Mouse (Mus musculus): ENCODE results near the gene Dtnbp1. TPM values are rescaled to one million over a fixed set of nuclear protein-coding genes. Genes with fewer than 3 reads are reported as not detected.

The Dtnbp1 gene
- polyA plus RNA-seq (2012; rRNA removed) (57.6 and 58.2 TPM in 2 replicates), polyA plus RNA-seq (2014; fragmentation: Nextera tagmentation; extraction: Ambion mirVana) (69.2 and 71.8 TPM in 2 replicates)

DNA sequence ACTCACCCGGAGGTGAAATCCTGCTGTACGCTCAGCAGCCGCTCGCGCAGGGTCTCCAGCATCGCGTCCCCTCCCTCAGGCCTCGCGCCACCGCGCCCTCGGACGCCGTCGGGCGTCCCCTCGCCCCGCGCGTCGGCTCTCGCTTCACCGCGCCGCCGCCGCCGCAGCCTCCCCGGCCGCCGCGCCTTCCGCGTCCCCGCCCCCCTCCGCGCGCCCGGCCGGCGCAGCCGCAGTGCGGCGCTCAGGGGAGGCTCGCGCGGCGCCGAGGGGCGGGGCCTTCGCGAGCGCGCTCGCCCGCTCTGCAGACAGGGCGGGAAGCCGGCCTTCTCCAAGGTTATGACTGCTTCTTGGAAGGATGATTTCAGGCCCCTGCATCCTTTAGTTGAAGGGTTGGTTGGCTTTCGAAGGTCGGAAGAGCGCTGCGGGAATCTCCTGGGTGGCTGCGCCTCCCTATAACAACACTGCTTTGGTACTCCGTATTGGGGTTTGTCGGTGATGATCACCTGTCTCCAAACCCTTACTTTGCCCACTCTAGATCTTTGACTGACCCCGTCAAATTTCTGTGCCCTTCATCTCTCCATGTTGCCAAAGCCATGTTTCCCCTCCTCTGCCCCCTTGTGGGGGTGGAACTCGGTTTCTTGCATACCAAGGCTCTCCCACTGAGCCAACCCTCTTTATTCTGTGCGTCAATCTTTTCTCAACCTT, at the start of gene Dtnbp1:
Gene Dtnbp1 (minus strand): TSS at position 237 of the 705 bp plus-strand sequence.
- peaks cover 9% of the 10 kb centered on the region; the same call in 1 of the 2 replicates for H3K4me1 ChIP-seq (ENCODE audit: control insufficient read depth, insufficient read depth, low read length)
- H3K27me3 ChIP-seq (ENCODE audit: control insufficient read depth, insufficient read depth, low read length) = no peaks in the 10 kb centered on the region
- H3K36me3 ChIP-seq (ENCODE audit: control insufficient read depth, insufficient read depth, low read length) = peaks cover 9% of the 10 kb centered on the region
- H3K4me2 ChIP-seq (replicated peaks; ENCODE audit: low read depth, low read length, severe bottlenecking) = peak within 1 kb of the TSS; percentile 77
- 1% methylated on average over 39 of the region's 68 CpGs for WGBS
- H3K4me3 ChIP-seq (replicated peaks; ENCODE audit: low read length) = peak within 1 kb of the TSS; percentile 86
- ATAC-seq (ENCODE audit: low FRiP score, low read depth) (peak; percentile 91), DNase-seq (ENCODE audit: low spot score) (peak; percentile 60)
- 0 out of 2 replicates have a peak, but pooled peaks have one; percentile 29 for TF ChIP-seq POLR2A (IDR thresholded peaks at IDR 0.05; ENCODE audit: borderline replicate concordance, extremely low read depth, insufficient read depth, insufficient read length)
- H3K9ac ChIP-seq (ENCODE audit: low read depth, low read length, severe bottlenecking) = peak within 1 kb of the TSS; percentile 83
- H3K27ac ChIP-seq (replicated peaks; ENCODE audit: low read depth, low read length) = peak within 1 kb of the TSS; percentile 74
- H3K9me3 ChIP-seq (ENCODE audit: control insufficient read depth, low read length) = no peaks in the 10 kb centered on the region

DNA sequence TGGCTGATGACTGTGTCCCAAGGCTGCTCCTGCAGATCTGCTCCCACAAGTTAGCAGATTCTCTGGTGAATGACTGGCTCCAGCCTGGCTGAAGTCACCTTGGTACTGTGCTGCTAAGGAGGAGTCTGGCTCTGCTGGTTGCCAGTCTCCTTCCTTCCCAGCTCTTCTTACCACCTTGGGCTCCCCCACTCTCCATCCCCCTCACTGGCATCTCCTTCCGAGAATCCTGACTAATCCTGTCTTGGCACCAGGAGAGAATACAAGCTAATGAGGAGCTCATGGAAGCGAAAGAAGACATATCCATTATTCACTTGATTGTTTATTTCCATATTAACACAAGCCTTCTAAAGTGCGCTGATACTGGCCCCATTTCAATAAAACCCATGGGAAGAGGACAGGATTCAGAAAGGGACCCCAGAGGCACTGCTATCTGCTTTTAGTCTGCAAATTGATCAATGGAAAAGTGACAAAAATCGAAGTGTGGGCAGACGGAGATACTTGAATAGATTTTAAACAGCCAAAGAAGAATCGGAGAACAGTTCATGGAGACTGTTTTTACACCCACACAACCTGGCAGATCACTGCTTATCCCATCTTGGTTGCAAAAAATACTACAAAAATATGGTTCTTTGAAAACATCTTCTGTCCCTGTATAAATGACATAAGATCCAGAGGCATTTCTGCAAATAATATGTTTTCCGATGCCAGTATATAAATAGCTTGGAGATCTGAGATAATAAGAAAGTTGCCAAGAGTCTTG, 47.5 kb upstream of the Dtnbp1 start:
- ATAC-seq (ENCODE audit: low FRiP score, low read depth) = no peak

DNA sequence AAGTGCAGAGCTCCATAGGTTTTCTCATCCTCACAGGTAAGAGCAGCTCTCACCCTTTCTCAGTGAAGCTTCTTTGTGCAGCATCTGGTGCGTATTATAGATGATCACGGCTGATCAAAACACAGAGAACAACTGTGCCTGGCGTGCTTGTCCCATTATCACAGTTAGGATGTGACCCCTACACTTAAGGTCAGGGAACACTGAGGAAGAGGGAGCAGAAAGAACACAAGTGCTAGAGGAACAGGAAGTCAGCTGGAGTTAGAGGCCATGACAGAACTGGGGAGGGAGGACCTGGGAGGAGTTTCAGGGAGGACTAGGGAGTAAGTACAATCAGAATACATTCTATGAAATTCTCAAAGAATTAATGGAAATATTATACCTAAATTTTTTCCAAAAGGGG, 41.5 kb upstream of the Dtnbp1 start:
- Histone ChIP-seq H3K4me3 (replicated peaks; ENCODE audit: low read length) (no peak overlapping the region), H3K9me3 (ENCODE audit: control insufficient read depth, low read length) (no peaks in the 10 kb centered on the region), H3K4me1 (ENCODE audit: control insufficient read depth, insufficient read depth, low read length) (no peaks in the 10 kb centered on the region), H3K27ac (replicated peaks; ENCODE audit: low read depth, low read length) (no peak overlapping the region), H3K36me3 (ENCODE audit: control insufficient read depth, insufficient read depth, low read length) (no peaks in the 10 kb centered on the region), H3K9ac (ENCODE audit: low read depth, low read length, severe bottlenecking) (no peak overlapping the region), H3K4me2 (replicated peaks; ENCODE audit: low read depth, low read length, severe bottlenecking) (no peak overlapping the region), H3K27me3 (ENCODE audit: control insufficient read depth, insufficient read depth, low read length) (no peaks in the 10 kb centered on the region)
- whole genome bisulfite sequencing = 52% methylated on average over 3 of the region's 3 CpGs
- ATAC-seq (ENCODE audit: low FRiP score, low read depth) (no peak), DNase-seq (ENCODE audit: low spot score) (no peak)
- no peak for TF ChIP-seq POLR2A (IDR thresholded peaks at IDR 0.05; ENCODE audit: borderline replicate concordance, extremely low read depth, insufficient read depth, insufficient read length)

More for the DNA sequence above, 47.5 kb upstream of the Dtnbp1 start:
- WGBS = 86% methylated on average over 7 of the region's 7 CpGs
- DNase-seq (ENCODE audit: low spot score) = no peak
- no peaks in the 10 kb centered on the region for H3K36me3 ChIP-seq (ENCODE audit: control insufficient read depth, insufficient read depth, low read length)
- TF ChIP-seq POLR2A (IDR thresholded peaks at IDR 0.05; ENCODE audit: borderline replicate concordance, extremely low read depth, insufficient read depth, insufficient read length) = no peak
- H3K4me3 ChIP-seq (replicated peaks; ENCODE audit: low read length) = no peak overlapping the region
- H3K27ac ChIP-seq (replicated peaks; ENCODE audit: low read depth, low read length) = no peak overlapping the region
- no peaks in the 10 kb centered on the region for H3K9me3 ChIP-seq (ENCODE audit: control insufficient read depth, low read length)
- H3K9ac ChIP-seq (ENCODE audit: low read depth, low read length, severe bottlenecking) = no peak overlapping the region
- no peak overlapping the region for H3K4me2 ChIP-seq (replicated peaks; ENCODE audit: low read depth, low read length, severe bottlenecking)
- no peaks in the 10 kb centered on the region for H3K27me3 ChIP-seq (ENCODE audit: control insufficient read depth, insufficient read depth, low read length)
- H3K4me1 ChIP-seq (ENCODE audit: control insufficient read depth, insufficient read depth, low read length) = no peaks in the 10 kb centered on the region

DNA sequence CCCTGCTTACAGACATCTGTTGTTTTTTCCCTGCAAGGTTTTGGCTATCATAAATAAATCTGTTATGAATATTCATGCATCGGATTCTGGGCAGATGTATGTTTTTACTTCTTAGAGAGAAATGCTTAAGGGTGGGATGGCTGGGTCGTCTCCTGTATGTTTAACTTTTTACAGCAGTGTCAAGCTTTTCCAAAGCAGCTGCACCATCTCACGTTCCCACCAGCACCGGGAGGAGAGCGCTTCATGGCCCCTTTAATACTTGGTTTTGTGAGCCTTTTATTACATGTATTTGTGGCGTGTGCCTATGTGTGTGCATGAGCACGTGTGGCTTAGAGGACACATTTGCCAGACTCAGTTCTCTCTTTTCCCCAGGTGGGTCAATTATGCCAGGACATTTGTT, 38.8 kb upstream of the Dtnbp1 start:
- no peak for ATAC-seq (ENCODE audit: low FRiP score, low read depth)

DNA sequence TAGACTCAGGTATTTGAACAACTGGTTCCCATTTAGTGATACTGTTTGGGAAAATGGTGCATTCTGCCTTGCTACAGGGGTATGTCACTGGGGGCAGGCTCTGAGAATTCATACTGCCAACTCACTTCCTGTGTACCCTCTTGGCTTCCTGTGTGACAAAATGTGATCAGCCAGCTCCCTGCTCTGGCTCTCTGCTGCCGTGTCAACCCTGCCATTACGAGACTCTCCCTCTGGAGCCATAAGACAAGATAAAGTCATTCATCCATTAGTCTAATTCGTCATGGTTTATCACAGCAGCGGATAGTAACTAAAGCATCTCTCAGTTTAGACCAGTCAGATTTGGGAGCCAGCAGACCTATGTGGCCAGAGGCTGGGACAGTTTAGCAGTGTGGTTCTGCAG, 38.2 kb upstream of the Dtnbp1 start:
- no peak overlapping the region for H3K4me3 ChIP-seq (replicated peaks; ENCODE audit: low read length)
- WGBS = 84% methylated on average over 4 of the region's 4 CpGs
- H3K4me2 ChIP-seq (replicated peaks; ENCODE audit: low read depth, low read length, severe bottlenecking) = no peak overlapping the region
- H3K4me1 ChIP-seq (ENCODE audit: control insufficient read depth, insufficient read depth, low read length) = peaks cover 2% of the 10 kb centered on the region; the same call in 1 of the 2 replicates
- H3K27ac ChIP-seq (replicated peaks; ENCODE audit: low read depth, low read length) = no peak overlapping the region
- H3K9ac ChIP-seq (ENCODE audit: low read depth, low read length, severe bottlenecking) = no peak overlapping the region
- DNase-seq (ENCODE audit: low spot score) = no peak
- no peaks in the 10 kb centered on the region for H3K27me3 ChIP-seq (ENCODE audit: control insufficient read depth, insufficient read depth, low read length)
- H3K36me3 ChIP-seq (ENCODE audit: control insufficient read depth, insufficient read depth, low read length) = no peaks in the 10 kb centered on the region
- ATAC-seq (ENCODE audit: low FRiP score, low read depth) = no peak
- no peaks in the 10 kb centered on the region for H3K9me3 ChIP-seq (ENCODE audit: control insufficient read depth, low read length)
- TF ChIP-seq POLR2A (IDR thresholded peaks at IDR 0.05; ENCODE audit: borderline replicate concordance, extremely low read depth, insufficient read depth, insufficient read length) = no peak

More for the DNA sequence above, 38.8 kb upstream of the Dtnbp1 start:
- Histone ChIP-seq H3K4me1 (ENCODE audit: control insufficient read depth, insufficient read depth, low read length) (no peaks in the 10 kb centered on the region), H3K27me3 (ENCODE audit: control insufficient read depth, insufficient read depth, low read length) (no peaks in the 10 kb centered on the region), H3K4me2 (replicated peaks; ENCODE audit: low read depth, low read length, severe bottlenecking) (no peak overlapping the region), H3K36me3 (ENCODE audit: control insufficient read depth, insufficient read depth, low read length) (no peaks in the 10 kb centered on the region), H3K4me3 (replicated peaks; ENCODE audit: low read length) (no peak overlapping the region), H3K9ac (ENCODE audit: low read depth, low read length, severe bottlenecking) (no peak overlapping the region), H3K9me3 (ENCODE audit: control insufficient read depth, low read length) (no peaks in the 10 kb centered on the region), H3K27ac (replicated peaks; ENCODE audit: low read depth, low read length) (no peak overlapping the region)
- WGBS = 40% methylated on average over 7 of the region's 7 CpGs
- TF ChIP-seq POLR2A (IDR thresholded peaks at IDR 0.05; ENCODE audit: borderline replicate concordance, extremely low read depth, insufficient read depth, insufficient read length) = no peak
- no peak for DNase-seq (ENCODE audit: low spot score)

All from limb, embryonic 14.5 days (tissue).